Mouse (Mus musculus): ENCODE data around the gene Lix1.

Lix1 gene

GRCm38 (mm10) chr17:17498848-17499247 is 96.4 kb downstream of the Lix1 start:
- no peak for DNase-seq

- no peak for DNase-seq
These were observed 96.8 kb downstream of the Lix1 start for GRCm38 (mm10) chr17:17499278-17499677.

GRCm38 (mm10) chr17:17506677-17507076 is 104.2 kb downstream of the Lix1 start:
- no peak for DNase-seq

All from cerebellum, postnatal 36 days (tissue).